Mouse (Mus musculus): Measurements from ENCODE around the gene Omt2b. TPM values are rescaled to one million over a fixed set of nuclear protein-coding genes. Genes with fewer than 3 reads are reported as not detected.

Omt2b gene
- polyA plus RNA-seq, 1 experiment from 2014 or later = not detected

- no peaks in the 10 kb centered on the region for H3K36me3 ChIP-seq (replicated peaks)
- no peak for ATAC-seq (replicated peaks)
- no peaks in the 10 kb centered on the region for H3K9me3 ChIP-seq
- WGBS = 65% methylated on average over 5 of the region's 5 CpGs
- H3K4me1 ChIP-seq = peaks cover 10% of the 10 kb centered on the region
- H3K27ac ChIP-seq = no peak overlapping the region
- H3K4me2 ChIP-seq = no peak overlapping the region
- no peak overlapping the region for H3K9ac ChIP-seq
- no peaks in the 10 kb centered on the region for H3K27me3 ChIP-seq (replicated peaks)
- no peak overlapping the region for H3K4me3 ChIP-seq
These were observed 47.0 kb downstream of the Omt2b start for GRCm38 (mm10) chr9:78374397-78374796.

GRCm38 (mm10) chr9:78374885-78375389 lies 47.5 kb downstream of the Omt2b start:
- no peak overlapping the region for H3K27ac ChIP-seq
- no peak overlapping the region for H3K4me3 ChIP-seq
- H3K36me3 ChIP-seq (replicated peaks) = no peaks in the 10 kb centered on the region
- ATAC-seq (replicated peaks) = no peak
- no peak overlapping the region for H3K4me2 ChIP-seq
- H3K9ac ChIP-seq = no peak overlapping the region
- 89% methylated on average over 1 of the region's 1 CpGs for WGBS
- H3K4me1 ChIP-seq = peaks cover 10% of the 10 kb centered on the region
- H3K9me3 ChIP-seq = no peaks in the 10 kb centered on the region
- H3K27me3 ChIP-seq (replicated peaks) = no peaks in the 10 kb centered on the region

GRCm38 (mm10) chr9:78375486-78375885 lies 48.1 kb downstream of the Omt2b start:
- ATAC-seq (replicated peaks) = no peak
- H3K9ac ChIP-seq = no peak overlapping the region
- WGBS = 80% methylated on average over 4 of the region's 4 CpGs

GRCm38 (mm10) chr9:78377546-78377945 lies 50.2 kb downstream of the Omt2b start:
- peak overlapping the region; percentile 74 for H3K27ac ChIP-seq
- WGBS = 27% methylated on average over 8 of the region's 8 CpGs
- H3K9ac ChIP-seq = peak overlapping the region; percentile 31
- H3K27me3 ChIP-seq (replicated peaks) = no peaks in the 10 kb centered on the region
- ATAC-seq (replicated peaks) = peak; percentile 9; the same call in 1 of the 2 replicates
- H3K4me1 ChIP-seq = peaks cover 10% of the 10 kb centered on the region
- peak overlapping the region; percentile 77 for H3K4me2 ChIP-seq
- no peaks in the 10 kb centered on the region for H3K36me3 ChIP-seq (replicated peaks)
- H3K4me3 ChIP-seq = peak overlapping the region; percentile 41
- no peaks in the 10 kb centered on the region for H3K9me3 ChIP-seq

More at GRCm38 (mm10) chr9:78375486-78375885, 48.1 kb downstream of the Omt2b start:
- no peak overlapping the region for H3K4me3 ChIP-seq
- H3K36me3 ChIP-seq (replicated peaks) = no peaks in the 10 kb centered on the region
- no peaks in the 10 kb centered on the region for H3K27me3 ChIP-seq (replicated peaks)
- H3K4me1 ChIP-seq = peaks cover 10% of the 10 kb centered on the region
- H3K27ac ChIP-seq = no peak overlapping the region
- H3K9me3 ChIP-seq = no peaks in the 10 kb centered on the region
- H3K4me2 ChIP-seq = no peak overlapping the region

GRCm38 (mm10) chr9:78378113-78378785 lies 50.9 kb downstream of the Omt2b start, which contains the start of gene Ooep:
TSS of gene Ooep (minus strand) at chr9:78378725.
- H3K27me3 ChIP-seq (replicated peaks) = no peaks in the 10 kb centered on the region
- no peaks in the 10 kb centered on the region for H3K36me3 ChIP-seq (replicated peaks)
- peaks cover 10% of the 10 kb centered on the region for H3K4me1 ChIP-seq
- peak within 1 kb of the TSS; percentile 74 for H3K27ac ChIP-seq
- H3K9ac ChIP-seq = peak within 1 kb of the TSS; percentile 31
- peak within 1 kb of the TSS; percentile 77 for H3K4me2 ChIP-seq
- ATAC-seq (replicated peaks) = peak; percentile 95
- H3K9me3 ChIP-seq = no peaks in the 10 kb centered on the region
- WGBS = 4% methylated on average over 22 of the region's 23 CpGs
- peak within 1 kb of the TSS; percentile 41 for H3K4me3 ChIP-seq

Other genes with a start within 250 kb of the Omt2b start
- gene Fbxo9, start 218.5 kb upstream of the Omt2b start, polyA plus RNA-seq (2015; fragmentation: Nextera tagmentation; extraction: Ambion mirVana) = 67.5 and 75.1 TPM in 2 replicates
- gene Ick, start 218.4 kb upstream of the Omt2b start, polyA plus RNA-seq (2015; fragmentation: Nextera tagmentation; extraction: Ambion mirVana) = 43.0 and 46.3 TPM in 2 replicates
- gene Gsta4, start 144.8 kb upstream of the Omt2b start, polyA plus RNA-seq (2015; fragmentation: Nextera tagmentation; extraction: Ambion mirVana) = 15.7 and 21.0 TPM in 2 replicates
- gene Gsta1, start 96.9 kb upstream of the Omt2b start, polyA plus RNA-seq (2015; fragmentation: Nextera tagmentation; extraction: Ambion mirVana) = not detected in 2 replicates
- not detected in 2 replicates for gene Gm3776, start 70.5 kb upstream of the Omt2b start, polyA plus RNA-seq (2015; fragmentation: Nextera tagmentation; extraction: Ambion mirVana)
- gene Gm10639, start 37.7 kb upstream of the Omt2b start, polyA plus RNA-seq (2015; fragmentation: Nextera tagmentation; extraction: Ambion mirVana) = not detected in 2 replicates
- gene Omt2a, start 12.8 kb upstream of the Omt2b start, polyA plus RNA-seq (2015; fragmentation: Nextera tagmentation; extraction: Ambion mirVana) = not detected in 2 replicates
- gene Gsta2, start 28.2 kb downstream of the Omt2b start, polyA plus RNA-seq (2015; fragmentation: Nextera tagmentation; extraction: Ambion mirVana) = not detected in 2 replicates
- 5.6 and 6.3 TPM in 2 replicates for gene Dppa5a, start 40.6 kb downstream of the Omt2b start, polyA plus RNA-seq (2015; fragmentation: Nextera tagmentation; extraction: Ambion mirVana)
- gene Ooep, start 51.1 kb downstream of the Omt2b start, polyA plus RNA-seq (2015; fragmentation: Nextera tagmentation; extraction: Ambion mirVana) = 6.3 and 6.5 TPM in 2 replicates
- 0.41 and 0.47 TPM in 2 replicates for gene Ddx43, start 68.2 kb downstream of the Omt2b start, polyA plus RNA-seq (2015; fragmentation: Nextera tagmentation; extraction: Ambion mirVana)
- gene Cgas, start 115.6 kb downstream of the Omt2b start, polyA plus RNA-seq (2015; fragmentation: Nextera tagmentation; extraction: Ambion mirVana) = 0.68 and 0.80 TPM in 2 replicates
- 28.8 and 30.8 TPM in 2 replicates for gene Mto1, start 120.6 kb downstream of the Omt2b start, polyA plus RNA-seq (2015; fragmentation: Nextera tagmentation; extraction: Ambion mirVana)
- gene Gm17324, start 121.2 kb downstream of the Omt2b start, polyA plus RNA-seq (2015; fragmentation: Nextera tagmentation; extraction: Ambion mirVana) = 2.2 and 2.4 TPM in 2 replicates
- gene Eef1a1, start 161.6 kb downstream of the Omt2b start, polyA plus RNA-seq (2015; fragmentation: Nextera tagmentation; extraction: Ambion mirVana) = 3,193 and 3,214 TPM in 2 replicates